Mouse (Mus musculus) CH12.LX (cell line): ENCODE measurements around the gene Rnf183. TPM values are rescaled to one million over a fixed set of nuclear protein-coding genes. Genes with fewer than 3 reads are reported as not detected.

Experiments
- DNase-seq: peaks from one replicate; pipeline ENCODE4 v3.0.0-alpha.2; 2013; ENCODE audit errors: extremely low read depth
- H3K27ac ChIP-seq: 2 replicates; pipeline ENCODE4 v1.5.1; 2012; ENCODE audit warnings: low read depth, mild to moderate bottlenecking, control low read depth, moderate library complexity; ENCODE audit not compliant: insufficient read depth
- H3K27me3 ChIP-seq: replicated peaks from 2 replicates; pipeline ENCODE3; 2012; ENCODE audit warnings: inconsistent platforms
- H3K36me3 ChIP-seq, 2 experiments: replicated peaks in 1 of 2; 2 replicates each; pipeline versions ENCODE3 to v1.6.1; 2012; ENCODE audit warnings: inconsistent platforms in 1 of 2, low read length in 1 of 2, mild to moderate bottlenecking in 1 of 2, mixed read lengths in 1 of 2, moderate library complexity in 1 of 2; ENCODE audit not compliant: control insufficient read depth in 1 of 2, insufficient read depth in 1 of 2
- H3K4me1 ChIP-seq, 2 experiments: 2 replicates each; pipeline ENCODE4 v1.6.1; 2012; ENCODE audit warnings: inconsistent platforms in 1 of 2, moderate library complexity in 1 of 2; ENCODE audit not compliant: insufficient read depth in 2 of 2, control insufficient read depth in 1 of 2
- H3K4me2 ChIP-seq: 2 replicates; pipeline ENCODE4 v1.6.1; 2012; ENCODE audit warnings: low read depth, mild to moderate bottlenecking, control low read depth; ENCODE audit not compliant: poor library complexity, insufficient read depth, severe bottlenecking
- H3K4me3 ChIP-seq, 3 experiments: fragments of 150-350 bp in 1 of 3; sonication (generic) in 1 of 3; replicated peaks in 1 of 3; 2 replicates each; pipeline versions ENCODE3 to v1.5.1; 2011 to 2012; ENCODE audit warnings: low read depth in 2 of 3, low read length in 2 of 3, mild to moderate bottlenecking in 2 of 3, moderate library complexity in 2 of 3, control low read depth in 1 of 3, improper control_type of control experiment in 1 of 3, inconsistent platforms in 1 of 3, mixed read lengths in 1 of 3; ENCODE audit not compliant: poor library complexity in 1 of 3
- H3K79me2 ChIP-seq: replicated peaks from 2 replicates; pipeline ENCODE4 v1.6.1; 2012; ENCODE audit warnings: mild to moderate bottlenecking, moderate library complexity; ENCODE audit not compliant: control insufficient read depth, poor library complexity, insufficient read depth, severe bottlenecking; ENCODE audit errors: extremely low read depth
- H3K9ac ChIP-seq: 2 replicates; pipeline ENCODE4 v1.6.1; 2012; ENCODE audit warnings: low read depth, mild to moderate bottlenecking, control low read depth, moderate library complexity; ENCODE audit not compliant: insufficient read depth
- H3K9me3 ChIP-seq: replicated peaks from 2 replicates; pipeline ENCODE3; 2012; ENCODE audit warnings: low read length, inconsistent platforms, mixed read lengths
- CTCF ChIP-seq, 2 experiments: IDR thresholded peaks in 1 of 2; conservative IDR thresholded peaks in 1 of 2; 2 replicates each; pipeline ENCODE4 v1.5.1; 2011 to 2012; ENCODE audit warnings: low read depth in 2 of 2, low read length in 2 of 2, improper control_type of control experiment in 1 of 2, inconsistent platforms in 1 of 2, mild to moderate bottlenecking in 1 of 2, moderate library complexity in 1 of 2
- E2F4 ChIP-seq: IDR thresholded peaks from 2 replicates; pipeline ENCODE4 v1.6.1; 2011; ENCODE audit warnings: low read depth, low read length, improper control_type of control experiment; ENCODE audit not compliant: insufficient replicate concordance
- ELF1 ChIP-seq: IDR thresholded peaks from 2 replicates; pipeline ENCODE4 v1.6.1; 2014; ENCODE audit warnings: low read depth, mild to moderate bottlenecking, inconsistent platforms, low read length, improper control_type of control experiment
- EP300 ChIP-seq: IDR thresholded peaks from 2 replicates; pipeline ENCODE4 v1.6.1; 2011; ENCODE audit warnings: low read length, improper control_type of control experiment
- HCFC1 ChIP-seq: IDR thresholded peaks from 2 replicates; pipeline ENCODE4 v1.6.1; 2012; ENCODE audit warnings: low read depth, mild to moderate bottlenecking, inconsistent platforms, low read length, improper control_type of control experiment
- JUND ChIP-seq: conservative IDR thresholded peaks from 2 replicates; pipeline ENCODE4 v1.6.1; 2011; ENCODE audit warnings: low read depth, low read length, improper control_type of control experiment
- MAFK ChIP-seq: IDR thresholded peaks from 2 replicates; pipeline ENCODE4 v1.6.1; 2011; ENCODE audit warnings: low read length, improper control_type of control experiment; ENCODE audit not compliant: insufficient replicate concordance
- NRF1 ChIP-seq: IDR thresholded peaks from 2 replicates; pipeline ENCODE4 v1.6.1; 2014; ENCODE audit warnings: low read depth, mild to moderate bottlenecking, inconsistent platforms, low read length, improper control_type of control experiment, moderate library complexity
- PAX5 ChIP-seq: IDR thresholded peaks from 2 replicates; pipeline ENCODE4 v1.6.1; 2012; ENCODE audit warnings: low read length, inconsistent platforms, mixed read lengths
- POLR2A ChIP-seq: IDR thresholded peaks from 2 replicates; pipeline ENCODE4 v1.6.1; 2011; ENCODE audit warnings: low read depth, mild to moderate bottlenecking, improper control_type of control experiment, low read length
- RAD21 ChIP-seq: IDR thresholded peaks from 2 replicates; pipeline ENCODE4 v1.6.1; 2011; ENCODE audit warnings: low read depth, mild to moderate bottlenecking, low read length, improper control_type of control experiment, moderate library complexity
- RCOR1 ChIP-seq: conservative IDR thresholded peaks from 2 replicates; pipeline ENCODE4 v1.6.1; 2012; ENCODE audit warnings: low read depth, mild to moderate bottlenecking, inconsistent platforms, low read length, improper control_type of control experiment
- TCF12 ChIP-seq: IDR thresholded peaks from 2 replicates; pipeline ENCODE4 v1.6.1; 2014; ENCODE audit warnings: low read depth, mild to moderate bottlenecking, inconsistent platforms, low read length, improper control_type of control experiment
- ZC3H11A ChIP-seq: IDR thresholded peaks from 2 replicates; pipeline ENCODE4 v1.6.1; 2012; ENCODE audit warnings: low read depth, mild to moderate bottlenecking, inconsistent platforms, low read length, improper control_type of control experiment
- dilution Hi-C: fragments of 300-500 bp; cut with MboI; formaldehyde crosslinking; loops from 2 replicates; pipeline ENCODE4 v1.14.3; 2020; ENCODE audit warnings: low sequenced_read_pairs; ENCODE audit not compliant: extremely low pct_unique_long_range_greater_than_20kb, extremely low pct_ligation_motif_present
- in situ Hi-C: fragments of 300-500 bp; cut with MboI; formaldehyde crosslinking; loops from 3 replicates; pipeline ENCODE4 v1.14.3; 2019; ENCODE audit warnings: low sequenced_read_pairs, low pct_ligation_motif_present, low pct_unique_long_range_greater_than_20kb, mixed read lengths
- polyA plus RNA-seq: library from polyadenylated mRNA; unstranded; fragments of >175 nt; gene quantifications from 2 replicates; pipeline ENCODE4 v1.2.1, GENCODE M21; 2012; ENCODE audit warnings: low read depth; ENCODE audit not compliant: insufficient read length
- total RNA-seq, 2 experiments: library from RNA; depleted of rRNA; stranded (reverse); fragments of 300-350 nt in 1 of 2; fragments of >200 nt in 1 of 2; gene quantifications; 2 replicates each; pipeline ENCODE4 v1.2.3; 2012 to 2014

The Rnf183 gene
- total and polyA plus RNA-seq, 3 experiments = 4.0 to 4.4 (median 4.1) TPM

- no peak for TF ChIP-seq POLR2A
- no peak for TF ChIP-seq RAD21
- TF ChIP-seq EP300 = no peak
- TF ChIP-seq HCFC1 = no peak
- no peak for TF ChIP-seq NRF1
- dilution Hi-C loops (no loop called here), in situ Hi-C loops (loop anchor here (10.0 kb wide), 1 partner anchor 99 kb away; the partner anchor contains the start of gene Hdhd3)
Observed at GRCm38 (mm10) chr4:62406133-62406532, 28.9 kb downstream of the Rnf183 start.

GRCm38 (mm10) chr4:62398956-62399355 lies 36.1 kb downstream of the Rnf183 start:
- dilution Hi-C loops = no loop called here
- H3K9ac ChIP-seq = no peak overlapping the region
- no peak for TF ChIP-seq TCF12
- TF ChIP-seq NRF1 = no peak
- no peak for TF ChIP-seq ZC3H11A
- no peak for TF ChIP-seq E2F4
- no peak for TF ChIP-seq RCOR1
- in situ Hi-C loops = no loop called here
- H3K27me3 ChIP-seq = no peaks in the 10 kb centered on the region
- H3K36me3 ChIP-seq = peaks cover 49 to 86% of the 10 kb centered on the region in 2 experiments
- peaks cover 0 to under 1% of the 10 kb centered on the region in 2 experiments; a peak in 1 of 4 replicates for H3K4me1 ChIP-seq
- DNase-seq = no peak
- no peaks in the 10 kb centered on the region for H3K9me3 ChIP-seq
- peaks cover 28% of the 10 kb centered on the region for H3K79me2 ChIP-seq
- H3K4me2 ChIP-seq = no peak overlapping the region
- no peak overlapping the region for H3K4me3 ChIP-seq
- no peak overlapping the region for H3K27ac ChIP-seq

More at GRCm38 (mm10) chr4:62406133-62406532, 28.9 kb downstream of the Rnf183 start:
- Histone ChIP-seq H3K9ac (no peak overlapping the region), H3K4me1 (peaks cover 8 to 39% of the 10 kb centered on the region in 2 experiments), H3K9me3 (no peaks in the 10 kb centered on the region), H3K27me3 (no peaks in the 10 kb centered on the region), H3K4me3 (no peak overlapping the region), H3K36me3 (peaks cover 14 to 54% of the 10 kb centered on the region in 2 experiments), H3K4me2 (no peak overlapping the region), H3K27ac (no peak overlapping the region), H3K79me2 (peaks cover 67% of the 10 kb centered on the region)
- DNase-seq = no peak

- Histone ChIP-seq H3K9ac (no peak overlapping the region), H3K79me2 (peaks cover 18% of the 10 kb centered on the region), H3K4me2 (no peak overlapping the region), H3K9me3 (no peaks in the 10 kb centered on the region), H3K36me3 (peaks cover 52 to 84% of the 10 kb centered on the region in 2 experiments), H3K4me1 (no peaks in the 10 kb centered on the region), H3K4me3 (no peak overlapping the region), H3K27me3 (no peaks in the 10 kb centered on the region), H3K27ac (no peak overlapping the region)
- DNase-seq = no peak
- TF ChIP-seq ELF1 (no peak), MAFK (no peak), CTCF (conservative IDR thresholded peaks at IDR 0.05 in 1 of 2, IDR thresholded peaks at IDR 0.05 in 1 of 2; ENCODE audit: low read depth in 2 of 2, low read length in 2 of 2) (no peak), PAX5 (no peak), JUND (no peak), HCFC1 (no peak), E2F4 (no peak)
- dilution Hi-C loops = no loop called here
- in situ Hi-C loops = no loop called here
Observed at GRCm38 (mm10) chr4:62397616-62398365, 37.3 kb downstream of the Rnf183 start.
